Mouse (Mus musculus) CD8-positive naive resting alpha-beta T cell, adult 2 months (primary cell): ENCODE measurements around the gene Adamtsl3.

ENCODE experiments used
- DNase-seq, 2 experiments: peaks; one replicate each; pipeline ENCODE4 v3.0.0; 2022; ENCODE audit warnings: low read depth in 2 of 2, low spot score in 2 of 2

The Adamtsl3 gene

GRCm38 (mm10) chr7:82335211-82336121 is at the start of gene Adamtsl3:
Adamtsl3 (plus strand) TSS chr7:82335694.
- no peak for DNase-seq

GRCm38 (mm10) chr7:82287242-82287641 is 48.3 kb upstream of the Adamtsl3 start:
- no peak for DNase-seq

GRCm38 (mm10) chr7:82293441-82293840 is 42.1 kb upstream of the Adamtsl3 start:
- DNase-seq, result no peak

GRCm38 (mm10) chr7:82294083-82294482 is 41.4 kb upstream of the Adamtsl3 start:
- no peak for DNase-seq

- DNase-seq, result no peak
These were observed 40.9 kb upstream of the Adamtsl3 start for GRCm38 (mm10) chr7:82294611-82295010.

GRCm38 (mm10) chr7:82308398-82308797 is 27.1 kb upstream of the Adamtsl3 start:
- no peak for DNase-seq

- no peak for DNase-seq
These were observed 17.0 kb upstream of the Adamtsl3 start for GRCm38 (mm10) chr7:82318515-82318914.

GRCm38 (mm10) chr7:82326616-82327015 is 8.9 kb upstream of the Adamtsl3 start:
- DNase-seq, result no peak

GRCm38 (mm10) chr7:82327201-82327600 is 8.3 kb upstream of the Adamtsl3 start:
- no peak for DNase-seq

- no peak for DNase-seq
These were observed 7.6 kb upstream of the Adamtsl3 start for GRCm38 (mm10) chr7:82327881-82328280.

GRCm38 (mm10) chr7:82329831-82330230 is 5.7 kb upstream of the Adamtsl3 start:
- no peak for DNase-seq

GRCm38 (mm10) chr7:82330860-82331259 is 4.6 kb upstream of the Adamtsl3 start:
- no peak for DNase-seq

- no peak for DNase-seq
These were observed 1.5 kb upstream of the Adamtsl3 start for GRCm38 (mm10) chr7:82334000-82334399.

- DNase-seq, result no peak
These were observed 638 bp downstream of the Adamtsl3 start for GRCm38 (mm10) chr7:82336132-82336531.

GRCm38 (mm10) chr7:82338121-82338520 is 2.6 kb downstream of the Adamtsl3 start:
- no peak for DNase-seq

GRCm38 (mm10) chr7:82338532-82338931 is 3.0 kb downstream of the Adamtsl3 start:
- no peak for DNase-seq

- DNase-seq, result no peak
These were observed 3.7 kb downstream of the Adamtsl3 start for GRCm38 (mm10) chr7:82339214-82339613.

GRCm38 (mm10) chr7:82341476-82341875 is 6.0 kb downstream of the Adamtsl3 start:
- no peak for DNase-seq

- DNase-seq, result no peak
These were observed 11.2 kb downstream of the Adamtsl3 start for GRCm38 (mm10) chr7:82346706-82347105.

GRCm38 (mm10) chr7:82349796-82350195 is 14.3 kb downstream of the Adamtsl3 start:
- DNase-seq, result no peak

- no peak for DNase-seq
These were observed 14.9 kb downstream of the Adamtsl3 start for GRCm38 (mm10) chr7:82350421-82350820.

- no peak for DNase-seq
These were observed 23.7 kb downstream of the Adamtsl3 start for GRCm38 (mm10) chr7:82359146-82359545.

GRCm38 (mm10) chr7:82359674-82360073 is 24.2 kb downstream of the Adamtsl3 start:
- no peak for DNase-seq
